Mouse (Mus musculus) hindbrain, postnatal 0 days (tissue): ENCODE results near the gene B4galt4. TPM values are rescaled to one million over a fixed set of nuclear protein-coding genes. Genes with fewer than 3 reads are reported as not detected.

Source experiments
- ATAC-seq: fragments of 200-750 bp; cut with Nextera tagmentation; 2 replicates; pipeline ENCODE4 v1.8.0; 2017; ENCODE audit warnings: mild to moderate bottlenecking, moderate TSS enrichment, moderate library complexity
- DNase-seq: peaks from one replicate; pipeline ENCODE4 v3.0.0-alpha.2; 2015; ENCODE audit warnings: low spot score
- H3K27ac ChIP-seq: fragments of 300-500 bp; sonication (generic); 2 replicates; pipeline ENCODE4 v1.5.1; 2014; ENCODE audit warnings: mild to moderate bottlenecking
- H3K27me3 ChIP-seq: fragments of 300-500 bp; sonication (generic); 2 replicates; pipeline ENCODE4 v1.6.1; 2014; ENCODE audit warnings: low read length, mixed read lengths; ENCODE audit not compliant: insufficient read depth
- H3K36me3 ChIP-seq: fragments of 300-500 bp; sonication (generic); 2 replicates; pipeline ENCODE4 v1.6.1; 2014; ENCODE audit warnings: low read length, mixed read lengths; ENCODE audit not compliant: insufficient read depth
- H3K4me1 ChIP-seq: fragments of 300-500 bp; sonication (generic); 2 replicates; pipeline ENCODE4 v1.6.1; 2014; ENCODE audit warnings: antibody characterized with exemption, low read length, mixed read lengths; ENCODE audit not compliant: insufficient read depth
- H3K4me2 ChIP-seq: fragments of 300-500 bp; sonication (generic); 2 replicates; pipeline ENCODE4 v1.6.1; 2014; ENCODE audit warnings: low read depth, mild to moderate bottlenecking, low read length, moderate library complexity, mixed read lengths
- H3K4me3 ChIP-seq: fragments of 300-500 bp; sonication (generic); 2 replicates; pipeline ENCODE4 v1.5.1; 2014; ENCODE audit warnings: low read length
- H3K9ac ChIP-seq: fragments of 300-500 bp; sonication (generic); replicated peaks from 2 replicates; pipeline ENCODE4 v1.6.1; 2014; ENCODE audit warnings: mild to moderate bottlenecking, low read length, moderate library complexity, mixed read lengths
- H3K9me3 ChIP-seq: fragments of 300-500 bp; sonication (generic); 2 replicates; pipeline ENCODE4 v1.6.1; 2016; ENCODE audit warnings: low read length, mixed read lengths
- CTCF ChIP-seq: IDR thresholded peaks from 2 replicates; pipeline ENCODE4 v1.5.1; 2016; ENCODE audit warnings: antibody characterized with exemption, control low read depth, low read depth
- WGBS: fragments of 180-500 bp; shearing (Covaris S2); extraction: QIAGEN DNeasy Blood & Tissue Kit; methylation state at CpG from one replicate; pipeline ENCODE4 v1.1.7; 2014; 5-methylcytosine and 5-hydroxymethylcytosine counted together
- polyA plus RNA-seq: library from polyadenylated mRNA; unstranded; fragments of >200 nt; fragmentation: Nextera tagmentation; extraction: Ambion mirVana; gene quantifications from 2 replicates; pipeline ENCODE4 v1.2.1, GENCODE M21; 2015
- total RNA-seq: library from RNA; depleted of rRNA; stranded (reverse); fragments of >200 nt; gene quantifications from 2 replicates; pipeline ENCODE4 v1.2.3, GENCODE M21; 2014

The B4galt4 gene
- total and polyA plus RNA-seq, 2 experiments from 2014 or later, result 25.8 to 30.2 TPM

- Histone ChIP-seq H3K4me1 (no peaks in the 10 kb centered on the region), H3K27me3 (no peaks in the 10 kb centered on the region), H3K4me2 (no peak overlapping the region), H3K36me3 (no peaks in the 10 kb centered on the region), H3K9ac (no peak overlapping the region), H3K27ac (no peak overlapping the region), H3K4me3 (no peak overlapping the region), H3K9me3 (no peaks in the 10 kb centered on the region)
- no peak for TF ChIP-seq CTCF
- DNase-seq, result no peak
- whole genome bisulfite sequencing, result 91% methylated on average over 10 of the region's 10 CpGs
- no peak for ATAC-seq
These were observed 2.0 kb downstream of the B4galt4 start for GRCm38 (mm10) chr16:38743941-38744673.

GRCm38 (mm10) chr16:38750803-38751202 lies 8.7 kb downstream of the B4galt4 start:
- ATAC-seq (no peak), DNase-seq (no peak)
- Histone ChIP-seq H3K9ac (no peak overlapping the region), H3K36me3 (no peaks in the 10 kb centered on the region), H3K4me2 (no peak overlapping the region), H3K27ac (no peak overlapping the region), H3K27me3 (no peaks in the 10 kb centered on the region), H3K9me3 (no peaks in the 10 kb centered on the region), H3K4me1 (no peaks in the 10 kb centered on the region), H3K4me3 (no peak overlapping the region)
- no peak for TF ChIP-seq CTCF
- WGBS, result 88% methylated on average over 6 of the region's 6 CpGs

- ATAC-seq, result no peak
- H3K4me3 ChIP-seq, result no peak overlapping the region
- H3K9ac ChIP-seq, result no peak overlapping the region
- H3K27me3 ChIP-seq, result no peaks in the 10 kb centered on the region
- TF ChIP-seq CTCF, result no peak
- H3K36me3 ChIP-seq, result 0 out of 2 replicates have a peak, but pooled peaks cover 8% of the 10 kb centered on the region
- no peaks in the 10 kb centered on the region for H3K4me1 ChIP-seq
- WGBS, result 59% methylated on average over 11 of the region's 11 CpGs
- no peak for DNase-seq
- H3K27ac ChIP-seq, result no peak overlapping the region
- H3K9me3 ChIP-seq, result no peaks in the 10 kb centered on the region
- no peak overlapping the region for H3K4me2 ChIP-seq
These were observed 11.6 kb downstream of the B4galt4 start for GRCm38 (mm10) chr16:38753631-38754030.

- Histone ChIP-seq H3K36me3 (0 out of 2 replicates have a peak, but pooled peaks cover 12% of the 10 kb centered on the region), H3K4me3 (no peak overlapping the region), H3K9ac (no peak overlapping the region), H3K27ac (no peak overlapping the region), H3K27me3 (no peaks in the 10 kb centered on the region), H3K9me3 (no peaks in the 10 kb centered on the region), H3K4me2 (no peak overlapping the region), H3K4me1 (no peaks in the 10 kb centered on the region)
- no peak for DNase-seq
- ATAC-seq, result no peak
- TF ChIP-seq CTCF, result no peak
- 62% methylated on average over 7 of the region's 7 CpGs for WGBS
These were observed 13.6 kb downstream of the B4galt4 start for GRCm38 (mm10) chr16:38755452-38756176.

GRCm38 (mm10) chr16:38756177-38756503 lies 14.1 kb downstream of the B4galt4 start:
- no peak for TF ChIP-seq CTCF
- DNase-seq (peak; percentile 28), ATAC-seq (no peak)
- H3K9me3 ChIP-seq, result no peaks in the 10 kb centered on the region
- no peaks in the 10 kb centered on the region for H3K27me3 ChIP-seq
- no peak overlapping the region for H3K27ac ChIP-seq
- WGBS, result 40% methylated on average over 5 of the region's 5 CpGs
- H3K9ac ChIP-seq, result no peak overlapping the region
- no peak overlapping the region for H3K4me3 ChIP-seq
- no peak overlapping the region for H3K4me2 ChIP-seq
- 0 out of 2 replicates have a peak, but pooled peaks cover 16% of the 10 kb centered on the region for H3K36me3 ChIP-seq
- no peaks in the 10 kb centered on the region for H3K4me1 ChIP-seq

GRCm38 (mm10) chr16:38756572-38756971 lies 14.5 kb downstream of the B4galt4 start:
- Histone ChIP-seq H3K4me3 (no peak overlapping the region), H3K36me3 (0 out of 2 replicates have a peak, but pooled peaks cover 16% of the 10 kb centered on the region), H3K4me2 (no peak overlapping the region), H3K27me3 (no peaks in the 10 kb centered on the region), H3K4me1 (no peaks in the 10 kb centered on the region), H3K9me3 (no peaks in the 10 kb centered on the region), H3K9ac (no peak overlapping the region), H3K27ac (no peak overlapping the region)
- DNase-seq (no peak), ATAC-seq (no peak)
- TF ChIP-seq CTCF, result no peak
- WGBS, result 75% methylated on average over 4 of the region's 4 CpGs

GRCm38 (mm10) chr16:38757626-38758025 lies 15.6 kb downstream of the B4galt4 start:
- no peak overlapping the region for H3K4me2 ChIP-seq
- ATAC-seq (no peak), DNase-seq (no peak)
- H3K9ac ChIP-seq, result no peak overlapping the region
- H3K9me3 ChIP-seq, result no peaks in the 10 kb centered on the region
- no peaks in the 10 kb centered on the region for H3K27me3 ChIP-seq
- WGBS, result 95% methylated on average over 19 of the region's 19 CpGs
- no peak for TF ChIP-seq CTCF
- H3K36me3 ChIP-seq, result peaks cover 18% of the 10 kb centered on the region; the same call in 1 of the 2 replicates
- H3K4me3 ChIP-seq, result no peak overlapping the region
- H3K4me1 ChIP-seq, result no peaks in the 10 kb centered on the region
- H3K27ac ChIP-seq, result no peak overlapping the region
